Comparison of ENCODE assay signal across 11 mouse cellular contexts in genomic region chr11:54882671-54883070, GRCm38 (mm10). TPM values are rescaled to one million over a fixed set of nuclear protein-coding genes. Genes with fewer than 3 reads are reported as not detected.
DNase-seq lines count a peak whose midpoint lies in the region; ATAC-seq lines count a peak whose summit lies in the region.
"Had no signal": no experiment of that assay in that cellular context is flagged by ENCODE, and none has a peak within 500 bp of the region (broad histone marks: within the 10 kb centered on the region; RNA-seq: fewer than 3 reads in every experiment).

No protein-coding gene starts in this region.

- DNase-seq in heart, adult 11 months: peak; percentile 97
- no peak for DNase-seq in heart, adult 8-10 months (ENCODE audit: low spot score)
- DNase-seq in adrenal gland, adult 2 months: peak; percentile 81
- no peak for DNase-seq in cerebellum, postnatal 10 days
- no peak for DNase-seq in layer of hippocampus, postnatal 25 days (ENCODE audit: extremely low spot score in 1 of 2, low spot score in 1 of 2)
- DNase-seq: cerebellum, postnatal 25 days; thymus, adult 2 months had no signal

- peak overlapping the region; percentile 63 for H3K9ac ChIP-seq in heart, embryonic 13.5 days
- H3K9ac ChIP-seq in lung, embryonic 16.5 days (ENCODE audit: low read length): no peak overlapping the region

- H3K4me1 ChIP-seq in heart, embryonic 13.5 days: peaks cover 49% of the 10 kb centered on the region
- peaks cover 25% of the 10 kb centered on the region for H3K4me1 ChIP-seq in lung, embryonic 16.5 days (replicated peaks; ENCODE audit: control insufficient read depth, insufficient read depth, low read length)

- peak overlapping the region; percentile 9; the same call in 1 of the 2 replicates for H3K4me2 ChIP-seq in heart, embryonic 13.5 days
- H3K4me2 ChIP-seq in lung, embryonic 16.5 days (ENCODE audit: low read depth, low read length): no peak overlapping the region

- H3K4me3 ChIP-seq in heart, embryonic 13.5 days: no peak overlapping the region
- no peak overlapping the region for H3K4me3 ChIP-seq in lung, embryonic 16.5 days (ENCODE audit: low read length)

- H3K27me3 ChIP-seq in heart, embryonic 13.5 days (replicated peaks): no peaks in the 10 kb centered on the region
- no peaks in the 10 kb centered on the region for H3K27me3 ChIP-seq in lung, embryonic 16.5 days (ENCODE audit: control insufficient read depth, insufficient read depth, low read depth, low read length)

- no peak for ATAC-seq in heart, embryonic 13.5 days (ENCODE audit: extremely low read depth, insufficient number of reproducible peaks, low FRiP score, low TSS enrichment)
- ATAC-seq in lung, embryonic 16.5 days (ENCODE audit: low read depth): no peak
- no peak for ATAC-seq in activated CD4-positive, CD25-positive, alpha-beta regulatory T cell, adult 4 months

- H3K9me3 ChIP-seq in heart, embryonic 13.5 days: no peaks in the 10 kb centered on the region
- H3K9me3 ChIP-seq in lung, embryonic 16.5 days (ENCODE audit: control insufficient read depth, low read length): no peaks in the 10 kb centered on the region

- 18% methylated on average over 8 of the region's 8 CpGs for WGBS in heart, embryonic 13.5 days
- WGBS in lung, embryonic 16.5 days: 24% methylated on average over 8 of the region's 8 CpGs

- H3K36me3 ChIP-seq in heart, embryonic 13.5 days: no peaks in the 10 kb centered on the region
- no peaks in the 10 kb centered on the region for H3K36me3 ChIP-seq in lung, embryonic 16.5 days (ENCODE audit: control insufficient read depth, insufficient read depth, low read length)

- peak overlapping the region; percentile 94 for H3K27ac ChIP-seq in heart, embryonic 13.5 days (replicated peaks)
- H3K27ac ChIP-seq in lung, embryonic 16.5 days (ENCODE audit: low read length): 0 out of 2 replicates have a peak overlapping the region, but pooled peaks have one; percentile 2

RNA-seq across cellular contexts. Expression of gene Hint1, which starts 16.5 kb away (rescaled TPM):
- 100 to 1,000 TPM; 213 to 341 (median 275) TPM for total RNA-seq in heart, adult 8-10 months (2022)
- total RNA-seq in adrenal gland, adult 2 months (2021): 100 to 1,000 TPM; 339 to 391 TPM
- 610 and 630 TPM in 2 replicates for polyA plus RNA-seq in adrenal gland, adult 2 months (2012; rRNA removed)
- polyA plus RNA-seq in heart, embryonic 13.5 days (2015; fragmentation: Nextera tagmentation; extraction: Ambion mirVana): 637 and 710 TPM in 2 replicates
- 563 and 641 TPM in 2 replicates for polyA plus RNA-seq in lung, embryonic 16.5 days (2015; fragmentation: Nextera tagmentation; extraction: Ambion mirVana)
- polyA plus RNA-seq in activated CD4-positive, CD25-positive, alpha-beta regulatory T cell, adult 4 months (2017; shearing (Covaris generic)): 100 to 1,000 TPM; 601 to 656 TPM
- 100 to 1,000 TPM; 262 to 295 TPM for total RNA-seq in layer of hippocampus, postnatal 25 days (2021)

RNA-seq across cellular contexts. Expression of gene Gpx3, which starts 19.6 kb away (rescaled TPM):
- 100 to 1,000 TPM; 188 to 354 (median 218) TPM for total RNA-seq in heart, adult 8-10 months (2022)
- total RNA-seq in adrenal gland, adult 2 months (2021): 100 to 1,000 TPM; 580 to 729 TPM
- 256 and 331 TPM in 2 replicates for polyA plus RNA-seq in adrenal gland, adult 2 months (2012; rRNA removed)
- 1,129 and 1,294 TPM in 2 replicates for polyA plus RNA-seq in heart, embryonic 13.5 days (2015; fragmentation: Nextera tagmentation; extraction: Ambion mirVana)
- 181 and 202 TPM in 2 replicates for polyA plus RNA-seq in lung, embryonic 16.5 days (2015; fragmentation: Nextera tagmentation; extraction: Ambion mirVana)
- 1 to 10 TPM in 1 of 2 experiments, under 1 TPM in 1; 0.90 to 1.1 TPM for polyA plus RNA-seq in activated CD4-positive, CD25-positive, alpha-beta regulatory T cell, adult 4 months (2017; shearing (Covaris generic))
- 1 to 10 TPM; 4.6 to 5.6 TPM for total RNA-seq in layer of hippocampus, postnatal 25 days (2021)
- total RNA-seq: monocyte, adult 5-6 weeks had no signal

RNA-seq across cellular contexts. Expression of gene Lyrm7, which starts 22.0 kb away (rescaled TPM):
- total RNA-seq in heart, adult 8-10 months (2022): 10 to 100 TPM; 35.9 to 40.2 (median 39.3) TPM
- 10 to 100 TPM; 14.3 to 20.8 TPM for total RNA-seq in adrenal gland, adult 2 months (2021)
- 0.27 and 0.38 TPM in 2 replicates for polyA plus RNA-seq in adrenal gland, adult 2 months (2012; rRNA removed)
- 12.2 and 17.2 TPM in 2 replicates for polyA plus RNA-seq in heart, embryonic 13.5 days (2015; fragmentation: Nextera tagmentation; extraction: Ambion mirVana)
- polyA plus RNA-seq in lung, embryonic 16.5 days (2015; fragmentation: Nextera tagmentation; extraction: Ambion mirVana): 5.8 and 7.7 TPM in 2 replicates
- 1 to 10 TPM; 2.4 to 3.7 TPM for polyA plus RNA-seq in activated CD4-positive, CD25-positive, alpha-beta regulatory T cell, adult 4 months (2017; shearing (Covaris generic))
- 10 to 100 TPM; 24.0 to 41.7 TPM for total RNA-seq in layer of hippocampus, postnatal 25 days (2021)

Comparison
In these comparisons a context has a peak if more than half of its experiments do, and no peak if none do; other contexts are left out.
1. DNase-seq: peak in heart, adult 11 months (single experiment) and adrenal gland, adult 2 months (single experiment); none in heart, adult 8-10 months (single experiment), cerebellum, postnatal 10 days (0 of 2) and layer of hippocampus, postnatal 25 days (0 of 2).
2. RNA of gene Gpx3, which starts 19.6 kb away (polyA plus RNA-seq): 1,129 to 1,294 TPM in heart, embryonic 13.5 days, 256 to 331 TPM in adrenal gland, adult 2 months and 181 to 202 TPM in lung, embryonic 16.5 days; 0.90 to 1.1 TPM in activated CD4-positive, CD25-positive, alpha-beta regulatory T cell, adult 4 months; every median in the first group is over 10 times any median in the second.